Mouse (Mus musculus) heart, adult 2 months (tissue): ENCODE data around the gene Sec13. TPM values are rescaled to one million over a fixed set of nuclear protein-coding genes. Genes with fewer than 3 reads are reported as not detected.
"Not testable (repeated sequence)": the region's sequence is repeated elsewhere in the genome, so short reads cannot be mapped to it uniquely, and the experiment has no call there.

Experiments used
- DNase-seq, 2 experiments: peaks; one replicate each; pipeline ENCODE4 v3.0.0; 2021
- H3K27ac ChIP-seq: fragments of 200-600 bp; 2 replicates; pipeline ENCODE4 v1.8.1; 2022
- H3K27me3 ChIP-seq: fragments of 200-500 bp; 2 replicates; pipeline ENCODE4 v1.6.1; 2012; ENCODE audit warnings: mild to moderate bottlenecking, low read length, inconsistent platforms, mixed read lengths; ENCODE audit not compliant: control insufficient read depth, insufficient read depth
- H3K36me3 ChIP-seq: fragments of 200-500 bp; 2 replicates; pipeline ENCODE4 v1.6.1; 2012; ENCODE audit warnings: low read length, inconsistent platforms; ENCODE audit not compliant: control insufficient read depth, insufficient read depth
- H3K4me1 ChIP-seq: fragments of 200-500 bp; 2 replicates; pipeline ENCODE4 v1.6.1; 2011; ENCODE audit warnings: low read length; ENCODE audit not compliant: control insufficient read depth, insufficient read depth
- H3K4me3 ChIP-seq: fragments of 200-600 bp; 2 replicates; pipeline ENCODE4 v1.8.1; 2022
- H3K79me2 ChIP-seq: fragments of 200-500 bp; replicated peaks from 2 replicates; pipeline ENCODE4 v1.6.1; 2012; ENCODE audit warnings: mild to moderate bottlenecking, inconsistent platforms, low read length, moderate library complexity, mixed read lengths; ENCODE audit not compliant: control insufficient read depth, insufficient read depth
- H3K9ac ChIP-seq: fragments of 200-500 bp; 2 replicates; pipeline ENCODE4 v1.6.1; 2012; ENCODE audit warnings: low read depth, mild to moderate bottlenecking, control low read depth, inconsistent platforms, low read length, mixed read lengths
- CTCF ChIP-seq: fragments of 200-600 bp; IDR thresholded peaks from 2 replicates; pipeline ENCODE4 v1.8.1; 2022; ENCODE audit warnings: antibody characterized with exemption, mild to moderate bottlenecking, moderate library complexity
- EP300 ChIP-seq: fragments of 200-500 bp; IDR thresholded peaks from 2 replicates; pipeline ENCODE4 v1.6.1; 2011; ENCODE audit warnings: low read depth, low read length, control low read depth; ENCODE audit not compliant: insufficient read depth
- POLR2A ChIP-seq: fragments of 200-500 bp; IDR thresholded peaks from 2 replicates; pipeline ENCODE4 v1.6.1; 2011; ENCODE audit warnings: mild to moderate bottlenecking, low read depth, low read length, control low read depth; ENCODE audit not compliant: insufficient read depth
- WGBS: fragments of 180-500 bp; shearing (Covaris S2); methylation state at CpG from one replicate; pipeline ENCODE4 v1.1.7; 2018; 5-methylcytosine and 5-hydroxymethylcytosine counted together
- intact Hi-C: fragments of 180-260 bp; cut with DNase I; formaldehyde crosslinking; loops from one replicate; pipeline ENCODE4 v1.15.1; 2025
- polyA plus RNA-seq: library from polyadenylated mRNA; depleted of rRNA; stranded (reverse); fragments of >200 nt; gene quantifications from 2 replicates; pipeline ENCODE4 v1.2.3, GENCODE M21; 2012
- total RNA-seq, 2 experiments: library from RNA; stranded (reverse); gene quantifications; 2 replicates each; pipeline ENCODE4 v1.2.3; 2021

Sec13 gene
- total and polyA plus RNA-seq, 3 experiments = 66.8 to 84.4 (median 68.8) TPM

- Histone ChIP-seq H3K9ac (no peak within 1 kb of the TSS), H3K27me3 (no peaks in the 10 kb centered on the region), H3K79me2 (no peaks in the 10 kb centered on the region), H3K4me3 (no peak within 1 kb of the TSS), H3K27ac (no peak within 1 kb of the TSS), H3K36me3 (no peaks in the 10 kb centered on the region), H3K4me1 (no peaks in the 10 kb centered on the region)
- intact Hi-C loops = no loop called here
- TF ChIP-seq CTCF = no peak
- no peak for TF ChIP-seq EP300
- no peak for TF ChIP-seq POLR2A
- DNase-seq = no peak
- WGBS = 83% methylated on average over 3 of the region's 3 CpGs
These were observed 20.7 kb downstream of the Sec13 start, which contains the start of gene Ghrl for GRCm38 (mm10) chr6:113719878-113720277. TSS of gene Ghrl (minus strand) at chr6:113719880.

- Histone ChIP-seq H3K27ac (no peak overlapping the region), H3K9ac (no peak overlapping the region), H3K4me3 (no peak overlapping the region), H3K79me2 (no peaks in the 10 kb centered on the region), H3K27me3 (no peaks in the 10 kb centered on the region), H3K36me3 (no peaks in the 10 kb centered on the region; the same call in 1 of the 2 replicates), H3K4me1 (no peaks in the 10 kb centered on the region)
- intact Hi-C loops = no loop called here
- DNase-seq = no peak
- 90% methylated on average over 3 of the region's 3 CpGs for WGBS
- TF ChIP-seq EP300 (no peak), CTCF (no peak), POLR2A (no peak)
These were observed 23.0 kb downstream of the Sec13 start for GRCm38 (mm10) chr6:113717541-113717940.

- Histone ChIP-seq H3K36me3 (no peaks in the 10 kb centered on the region; the same call in 1 of the 2 replicates), H3K4me3 (no peak overlapping the region), H3K9ac (no peak overlapping the region), H3K27me3 (no peaks in the 10 kb centered on the region), H3K27ac (no peak overlapping the region), H3K79me2 (no peaks in the 10 kb centered on the region), H3K4me1 (no peaks in the 10 kb centered on the region)
- TF ChIP-seq CTCF (no peak), EP300 (no peak), POLR2A (no peak)
- WGBS = 76% methylated on average over 1 of the region's 1 CpGs
- no peak for DNase-seq
- intact Hi-C loops = no loop called here
These were observed 25.7 kb downstream of the Sec13 start for GRCm38 (mm10) chr6:113714797-113715196.

- Histone ChIP-seq H3K4me1 (no peaks in the 10 kb centered on the region), H3K79me2 (no peaks in the 10 kb centered on the region), H3K4me3 (no peak overlapping the region), H3K27me3 (no peaks in the 10 kb centered on the region), H3K27ac (no peak overlapping the region), H3K36me3 (no peaks in the 10 kb centered on the region; the same call in 1 of the 2 replicates), H3K9ac (no peak overlapping the region)
- 88% methylated on average over 2 of the region's 2 CpGs for WGBS
- TF ChIP-seq CTCF (no peak), POLR2A (no peak), EP300 (no peak)
- no peak for DNase-seq
- intact Hi-C loops = no loop called here
These were observed 26.3 kb downstream of the Sec13 start for GRCm38 (mm10) chr6:113714276-113714675.

GRCm38 (mm10) chr6:113713389-113713788 lies 27.2 kb downstream of the Sec13 start:
- H3K27me3 ChIP-seq, H3K9ac ChIP-seq, H3K4me1 ChIP-seq, H3K4me3 ChIP-seq, H3K79me2 ChIP-seq, H3K36me3 ChIP-seq, DNase-seq, intact Hi-C loops, H3K27ac ChIP-seq: not testable (repeated sequence)
- 89% methylated on average over 5 of the region's 5 CpGs for WGBS

GRCm38 (mm10) chr6:113712718-113713117 lies 27.8 kb downstream of the Sec13 start:
- Histone ChIP-seq H3K27ac (no peak overlapping the region), H3K27me3 (no peaks in the 10 kb centered on the region), H3K79me2 (no peaks in the 10 kb centered on the region), H3K4me3 (no peak overlapping the region), H3K36me3 (no peaks in the 10 kb centered on the region; the same call in 1 of the 2 replicates), H3K4me1 (no peaks in the 10 kb centered on the region), H3K9ac (no peak overlapping the region)
- intact Hi-C loops = no loop called here
- DNase-seq = no peak
- TF ChIP-seq POLR2A (no peak), CTCF (no peak), EP300 (no peak)
- 95% methylated on average over 3 of the region's 3 CpGs for WGBS
